Mouse (Mus musculus) kidney, adult 2 months (tissue): ENCODE measurements at regions not wholly inside any gene's neighbourhood (a gene's known extent, or its start where the extent isn't known, plus 50 kb on each side); places are given as distances from the start of the nearest gene placed in this dataset.

Experiments used
- DNase-seq: peaks from one replicate; pipeline ENCODE4 v3.0.0; 2021
- H3K27ac ChIP-seq: fragments of 200-500 bp; 2 replicates; pipeline ENCODE4 v1.5.1; 2012; ENCODE audit warnings: low read depth, low read length, control low read depth, inconsistent platforms; ENCODE audit not compliant: insufficient read depth
- H3K27me3 ChIP-seq: fragments of 200-500 bp; replicated peaks from 2 replicates; pipeline ENCODE4 v1.6.1; 2012; ENCODE audit warnings: mild to moderate bottlenecking, moderate library complexity, low read length, inconsistent platforms; ENCODE audit not compliant: control insufficient read depth, insufficient read depth
- H3K36me3 ChIP-seq: fragments of 200-500 bp; 2 replicates; pipeline ENCODE4 v1.6.1; 2012; ENCODE audit warnings: mild to moderate bottlenecking, moderate library complexity, low read length, inconsistent platforms; ENCODE audit not compliant: control insufficient read depth, insufficient read depth
- H3K4me1 ChIP-seq: fragments of 200-500 bp; 2 replicates; pipeline ENCODE4 v1.6.1; 2011; ENCODE audit warnings: low read length; ENCODE audit not compliant: control insufficient read depth, insufficient read depth
- H3K4me3 ChIP-seq: fragments of 200-500 bp; 2 replicates; pipeline ENCODE4 v1.5.1; 2011; ENCODE audit warnings: mild to moderate bottlenecking, low read depth, low read length, control low read depth; ENCODE audit not compliant: insufficient read depth
- CTCF ChIP-seq: fragments of 200-500 bp; conservative IDR thresholded peaks from 2 replicates; pipeline ENCODE4 v1.5.1; 2011; ENCODE audit warnings: low read depth, mild to moderate bottlenecking, control low read depth, low read length, moderate library complexity, mixed read lengths; ENCODE audit not compliant: insufficient read depth, insufficient read length
- POLR2A ChIP-seq: fragments of 200-500 bp; IDR thresholded peaks from one replicate; pipeline ENCODE4 v1.6.1; 2011; ENCODE audit warnings: low read depth, low read length, control low read depth
- WGBS: fragments of 180-500 bp; shearing (Covaris S2); methylation state at CpG from one replicate; pipeline ENCODE4 v1.1.7; 2018; 5-methylcytosine and 5-hydroxymethylcytosine counted together

- TF ChIP-seq POLR2A (no peak), CTCF (no peak)
- no peaks in the 10 kb centered on the region for H3K4me1 ChIP-seq
- H3K27ac ChIP-seq: no peak overlapping the region
- DNase-seq: no peak
- H3K36me3 ChIP-seq: no peaks in the 10 kb centered on the region
- WGBS: 56% methylated on average over 1 of the region's 1 CpGs
- H3K27me3 ChIP-seq: no peaks in the 10 kb centered on the region
- no peak overlapping the region for H3K4me3 ChIP-seq
These were observed 74.0 kb downstream of the Adamts15 start for GRCm38 (mm10) chr9:30848249-30848648.

GRCm38 (mm10) chr9:30845609-30846290 lies 76.5 kb downstream of the Adamts15 start:
- Histone ChIP-seq H3K27me3 (no peaks in the 10 kb centered on the region), H3K4me1 (no peaks in the 10 kb centered on the region), H3K4me3 (no peak overlapping the region), H3K36me3 (no peaks in the 10 kb centered on the region), H3K27ac (no peak overlapping the region)
- WGBS: 81% methylated on average over 10 of the region's 10 CpGs
- TF ChIP-seq CTCF (no peak), POLR2A (no peak)
- no peak for DNase-seq

- Histone ChIP-seq H3K4me3 (no peak overlapping the region), H3K27me3 (no peaks in the 10 kb centered on the region), H3K27ac (no peak overlapping the region), H3K4me1 (no peaks in the 10 kb centered on the region), H3K36me3 (no peaks in the 10 kb centered on the region)
- WGBS: 51% methylated on average over 8 of the region's 8 CpGs
- DNase-seq: no peak
- TF ChIP-seq CTCF (no peak), POLR2A (no peak)
These were observed 78.1 kb downstream of the Adamts15 start for GRCm38 (mm10) chr9:30844079-30844563.

- H3K36me3 ChIP-seq: no peaks in the 10 kb centered on the region
- H3K27me3 ChIP-seq: no peaks in the 10 kb centered on the region
- H3K4me3 ChIP-seq: no peak overlapping the region
- TF ChIP-seq POLR2A (no peak), CTCF (no peak)
- no peaks in the 10 kb centered on the region for H3K4me1 ChIP-seq
- WGBS: 52% methylated on average over 4 of the region's 4 CpGs
- no peak for DNase-seq
- no peak overlapping the region for H3K27ac ChIP-seq
These were observed 87.3 kb downstream of the Adamts15 start for GRCm38 (mm10) chr9:30834908-30835307.

GRCm38 (mm10) chr9:30834565-30834905 lies 87.7 kb downstream of the Adamts15 start:
- Histone ChIP-seq H3K27ac (no peak overlapping the region), H3K36me3 (no peaks in the 10 kb centered on the region), H3K4me1 (no peaks in the 10 kb centered on the region), H3K4me3 (no peak overlapping the region), H3K27me3 (no peaks in the 10 kb centered on the region)
- no peak for DNase-seq
- no peak for TF ChIP-seq POLR2A
- TF ChIP-seq CTCF: no peak
- WGBS: 70% methylated on average over 10 of the region's 10 CpGs

GRCm38 (mm10) chr9:30833836-30834564 lies 88.3 kb downstream of the Adamts15 start:
- 55% methylated on average over 15 of the region's 15 CpGs for WGBS
- Histone ChIP-seq H3K27me3 (no peaks in the 10 kb centered on the region), H3K4me3 (no peak overlapping the region), H3K4me1 (no peaks in the 10 kb centered on the region), H3K36me3 (no peaks in the 10 kb centered on the region), H3K27ac (no peak overlapping the region)
- DNase-seq: no peak
- no peak for TF ChIP-seq CTCF
- no peak for TF ChIP-seq POLR2A

GRCm38 (mm10) chr9:30829158-30829870 lies 92.9 kb downstream of the Adamts15 start:
- H3K27me3 ChIP-seq: no peaks in the 10 kb centered on the region
- 56% methylated on average over 3 of the region's 3 CpGs for WGBS
- H3K27ac ChIP-seq: no peak overlapping the region
- H3K4me3 ChIP-seq: no peak overlapping the region
- peaks cover 3% of the 10 kb centered on the region for H3K4me1 ChIP-seq
- no peak for TF ChIP-seq POLR2A
- no peak for TF ChIP-seq CTCF
- DNase-seq: peak; percentile 83
- no peaks in the 10 kb centered on the region for H3K36me3 ChIP-seq
